Mouse (Mus musculus) lung, postnatal 14 days (tissue): ENCODE measurements around the gene Btrc.
A peak's percentile ranks its signal among the peaks of the same experiment; 100 is the strongest.

Source experiments
- DNase-seq: peaks from one replicate; pipeline ENCODE4 v3.0.0; 2021

The Btrc gene

GRCm38 (mm10) chr19:45475928-45476553, 112.5 kb downstream of the Btrc start:
- peak; percentile 15 for DNase-seq

- DNase-seq: no peak
Observed at GRCm38 (mm10) chr19:45479548-45479947, 116.0 kb downstream of the Btrc start.

- no peak for DNase-seq
Observed at GRCm38 (mm10) chr19:45480490-45480889, 117.0 kb downstream of the Btrc start.

- no peak for DNase-seq
Observed at GRCm38 (mm10) chr19:45480951-45481350, 117.4 kb downstream of the Btrc start.

- DNase-seq: no peak
Observed at GRCm38 (mm10) chr19:45483470-45483869, 119.9 kb downstream of the Btrc start.

GRCm38 (mm10) chr19:45486206-45486991, 122.9 kb downstream of the Btrc start:
- no peak for DNase-seq

GRCm38 (mm10) chr19:45486992-45487387, 123.5 kb downstream of the Btrc start:
- DNase-seq: no peak

- no peak for DNase-seq
Observed at GRCm38 (mm10) chr19:45489961-45490360, 126.4 kb downstream of the Btrc start.

GRCm38 (mm10) chr19:45491246-45491645, 127.7 kb downstream of the Btrc start:
- DNase-seq: no peak

GRCm38 (mm10) chr19:45494121-45494775, 130.7 kb downstream of the Btrc start:
- DNase-seq: no peak

- DNase-seq: no peak
Observed at GRCm38 (mm10) chr19:45505446-45505845, 141.9 kb downstream of the Btrc start.

- no peak for DNase-seq
Observed at GRCm38 (mm10) chr19:45507531-45507930, 144.0 kb downstream of the Btrc start.

GRCm38 (mm10) chr19:45510680-45511079, 147.1 kb downstream of the Btrc start:
- DNase-seq: no peak

- DNase-seq: no peak
Observed at GRCm38 (mm10) chr19:45511406-45511805, 147.9 kb downstream of the Btrc start.

GRCm38 (mm10) chr19:45515341-45515740, 151.8 kb downstream of the Btrc start:
- no peak for DNase-seq

GRCm38 (mm10) chr19:45516264-45516663, 152.7 kb downstream of the Btrc start:
- DNase-seq: no peak

GRCm38 (mm10) chr19:45527382-45527781, 163.8 kb downstream of the Btrc start:
- no peak for DNase-seq

- DNase-seq: no peak
Observed at GRCm38 (mm10) chr19:45527931-45528534, 164.5 kb downstream of the Btrc start.

- no peak for DNase-seq
Observed at GRCm38 (mm10) chr19:45529294-45529693, 165.8 kb downstream of the Btrc start.

- peak; percentile 60 for DNase-seq
Observed at GRCm38 (mm10) chr19:45530200-45530995, 166.9 kb downstream of the Btrc start.

- DNase-seq: no peak
Observed at GRCm38 (mm10) chr19:45531554-45531953, 168.0 kb downstream of the Btrc start.

GRCm38 (mm10) chr19:45533617-45534016, 170.1 kb downstream of the Btrc start:
- no peak for DNase-seq
